Mouse (Mus musculus) ovary, postnatal 14 days (tissue): ENCODE results near the gene Elk4.

Source experiments
- DNase-seq: peaks from one replicate; pipeline ENCODE4 v3.0.0; 2022; ENCODE audit warnings: low spot score

Gene Elk4

GRCm38 (mm10) chr1:132016691-132017090, 9.3 kb downstream of the Elk4 start:
- no peak for DNase-seq

DNA sequence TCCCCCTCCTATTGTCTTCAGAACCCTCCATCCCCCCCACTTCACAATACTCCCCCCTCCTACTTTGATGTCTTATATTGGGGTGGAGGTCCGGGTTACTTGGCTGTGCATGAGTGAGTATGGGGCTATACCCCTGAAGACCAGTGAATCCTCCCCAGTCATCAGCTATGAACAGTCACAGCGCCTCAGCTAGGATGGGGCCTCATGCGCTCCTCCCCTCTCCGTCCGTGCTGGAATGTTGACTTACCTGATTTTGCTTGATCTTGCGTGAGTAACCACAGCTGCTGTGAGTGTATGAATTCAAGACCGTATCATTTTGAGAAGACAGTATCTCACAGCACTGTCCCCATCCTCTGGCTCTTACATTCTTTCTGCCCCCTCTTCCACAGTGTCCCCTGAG, 12.5 kb downstream of the Elk4 start:
- DNase-seq = no peak

- no peak for DNase-seq
These were observed 14.7 kb downstream of the Elk4 start for GRCm38 (mm10) chr1:132022107-132022506.

DNA sequence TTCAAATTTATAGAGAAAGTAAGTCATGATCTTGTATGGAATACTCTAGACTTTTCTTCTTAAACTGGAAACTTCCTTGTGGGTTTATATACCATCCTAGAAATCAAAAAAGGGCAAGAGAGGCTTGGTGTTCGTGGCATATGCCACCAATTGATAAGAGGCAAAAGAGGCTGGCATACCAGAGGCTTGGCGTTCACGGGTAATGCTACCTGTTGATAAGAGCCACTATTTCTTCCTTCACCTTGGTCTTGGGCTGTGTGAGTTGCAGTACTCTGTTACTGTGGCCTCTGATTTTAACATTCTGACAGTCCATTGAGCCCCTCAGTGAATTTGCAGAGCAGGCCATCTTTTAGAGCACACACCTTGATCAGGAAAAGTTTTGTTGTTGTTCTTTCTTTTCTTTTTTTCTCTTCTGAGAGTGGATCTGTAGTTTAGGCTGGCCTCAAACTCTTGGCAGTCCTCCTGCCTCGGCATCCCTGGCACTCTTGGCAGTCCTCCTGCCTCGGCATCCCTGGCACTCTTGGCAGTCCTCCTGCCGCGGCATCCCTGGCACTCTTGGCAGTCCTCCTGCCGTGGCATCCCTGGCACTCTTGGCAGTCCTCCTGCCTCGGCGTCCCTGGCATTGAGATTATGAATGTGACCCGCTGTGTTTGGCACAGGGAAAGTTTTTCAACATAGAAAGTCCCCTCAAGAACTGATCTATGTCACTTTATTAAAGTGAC, 19.7 kb downstream of the Elk4 start:
- DNase-seq = no peak

DNA sequence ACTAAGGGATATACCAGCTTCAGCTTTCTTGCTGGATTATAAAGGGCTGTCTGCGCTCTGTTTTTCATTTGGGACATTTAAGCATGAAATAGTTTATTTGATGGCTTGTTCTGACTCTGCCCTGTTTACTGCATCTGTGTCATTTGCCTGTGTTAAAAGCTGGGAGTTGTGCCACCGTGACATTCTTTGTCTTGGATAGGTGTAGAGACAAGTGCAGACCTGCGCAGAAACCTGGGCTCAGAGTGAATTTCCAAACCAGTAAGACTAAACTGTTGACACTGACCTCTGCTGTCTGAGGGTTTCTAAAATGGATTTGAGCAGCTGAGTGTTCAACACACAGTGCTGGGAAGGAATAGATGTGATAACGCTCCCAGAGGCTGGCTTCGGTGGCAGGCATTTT, 20.6 kb downstream of the Elk4 start:
- no peak for DNase-seq

GRCm38 (mm10) chr1:132028413-132028812, 21.0 kb downstream of the Elk4 start:
- DNase-seq = no peak

- no peak for DNase-seq
These were observed 23.2 kb downstream of the Elk4 start for GRCm38 (mm10) chr1:132030574-132030973.

- no peak for DNase-seq
These were observed 24.8 kb downstream of the Elk4 start for GRCm38 (mm10) chr1:132032172-132032571.

- no peak for DNase-seq
These were observed 30.3 kb downstream of the Elk4 start for GRCm38 (mm10) chr1:132037746-132038145.

- DNase-seq = no peak
These were observed 31.3 kb downstream of the Elk4 start for GRCm38 (mm10) chr1:132038753-132039152.

DNA sequence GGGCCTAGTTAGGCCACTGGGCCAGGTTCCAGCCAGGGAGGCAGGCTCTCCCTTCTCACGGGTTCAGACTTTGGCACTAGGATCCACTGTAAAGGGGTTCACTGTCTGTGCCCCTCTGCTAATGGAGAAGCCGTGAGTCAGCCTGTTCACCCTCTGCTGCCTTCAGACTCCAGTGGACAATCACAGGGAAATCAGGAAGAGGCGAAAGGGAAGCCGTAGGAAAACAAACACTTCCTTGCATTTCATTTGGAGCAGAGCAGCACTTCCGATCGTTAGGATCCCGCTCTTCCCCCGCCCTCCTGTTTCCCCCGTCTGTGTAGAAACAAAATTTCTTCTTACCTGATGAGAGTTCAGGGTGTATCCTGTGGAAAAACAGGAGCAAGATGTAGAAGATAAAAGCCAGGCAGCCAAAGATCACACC, 32.8 kb downstream of the Elk4 start:
- no peak for DNase-seq

- DNase-seq = no peak
These were observed 36.4 kb downstream of the Elk4 start for GRCm38 (mm10) chr1:132043759-132044158.

DNA sequence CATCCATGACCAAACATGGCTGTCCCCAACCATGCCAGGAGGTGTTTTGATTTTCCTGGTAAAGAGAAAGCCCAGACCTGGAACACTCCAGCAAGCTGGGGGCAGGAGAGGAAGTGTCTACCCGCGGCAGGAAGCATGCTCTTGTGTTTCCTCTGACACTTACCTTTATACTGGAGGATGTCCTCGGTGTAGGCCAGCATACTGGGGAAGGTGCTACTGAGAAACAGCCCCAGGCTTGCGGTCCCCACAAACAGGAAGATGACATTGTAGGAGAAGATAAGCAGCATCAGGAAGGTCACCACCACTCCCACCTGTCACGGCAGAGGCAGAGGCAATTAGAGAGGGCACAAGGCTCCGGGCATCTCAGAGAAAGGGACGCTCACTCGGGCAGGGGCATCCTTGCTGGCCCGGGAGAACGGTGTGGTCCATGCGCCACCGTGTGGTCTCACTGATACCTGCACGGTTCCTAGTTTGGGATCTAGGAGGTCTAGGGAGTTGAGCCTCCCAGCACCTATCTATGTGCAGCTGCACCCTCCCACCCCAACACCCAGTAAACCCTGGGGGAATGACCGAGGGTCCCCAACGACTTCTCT, 38.8 kb downstream of the Elk4 start:
- DNase-seq = peak; percentile 52

- DNase-seq = no peak
These were observed 44.3 kb downstream of the Elk4 start for GRCm38 (mm10) chr1:132051746-132052145.

GRCm38 (mm10) chr1:132054387-132054786, 47.0 kb downstream of the Elk4 start:
- no peak for DNase-seq

DNA sequence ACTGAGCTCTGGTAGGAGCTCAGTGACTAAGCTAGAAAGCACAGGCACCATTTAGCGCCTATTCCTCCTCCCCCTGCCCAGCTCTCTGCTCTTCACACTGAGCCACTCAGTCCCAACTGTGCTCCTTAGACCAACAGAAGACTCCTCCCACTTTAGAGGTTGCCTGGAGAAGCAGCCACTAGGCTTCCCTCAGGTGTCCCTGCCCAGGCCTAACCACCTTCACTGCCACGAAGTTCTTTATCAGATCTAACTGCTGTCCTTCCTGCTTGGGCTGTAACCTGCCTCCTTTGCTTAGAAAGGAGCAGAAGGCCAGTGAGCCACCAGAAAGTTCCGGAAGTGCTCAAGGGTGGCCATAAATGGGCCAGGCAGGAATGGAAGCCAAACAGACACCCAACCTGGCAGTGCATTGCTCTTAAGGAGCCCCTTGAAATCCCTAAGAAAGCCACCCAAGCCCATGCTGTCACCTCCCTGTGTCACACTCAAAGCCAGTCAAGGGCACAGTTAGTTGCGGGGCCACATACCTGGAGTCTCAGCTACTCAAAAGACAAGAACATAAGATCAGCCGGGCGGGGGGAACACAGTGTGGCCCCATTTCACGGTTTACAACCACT, 47.8 kb downstream of the Elk4 start:
- no peak for DNase-seq

GRCm38 (mm10) chr1:132058558-132058957, 51.2 kb downstream of the Elk4 start:
- no peak for DNase-seq

DNA sequence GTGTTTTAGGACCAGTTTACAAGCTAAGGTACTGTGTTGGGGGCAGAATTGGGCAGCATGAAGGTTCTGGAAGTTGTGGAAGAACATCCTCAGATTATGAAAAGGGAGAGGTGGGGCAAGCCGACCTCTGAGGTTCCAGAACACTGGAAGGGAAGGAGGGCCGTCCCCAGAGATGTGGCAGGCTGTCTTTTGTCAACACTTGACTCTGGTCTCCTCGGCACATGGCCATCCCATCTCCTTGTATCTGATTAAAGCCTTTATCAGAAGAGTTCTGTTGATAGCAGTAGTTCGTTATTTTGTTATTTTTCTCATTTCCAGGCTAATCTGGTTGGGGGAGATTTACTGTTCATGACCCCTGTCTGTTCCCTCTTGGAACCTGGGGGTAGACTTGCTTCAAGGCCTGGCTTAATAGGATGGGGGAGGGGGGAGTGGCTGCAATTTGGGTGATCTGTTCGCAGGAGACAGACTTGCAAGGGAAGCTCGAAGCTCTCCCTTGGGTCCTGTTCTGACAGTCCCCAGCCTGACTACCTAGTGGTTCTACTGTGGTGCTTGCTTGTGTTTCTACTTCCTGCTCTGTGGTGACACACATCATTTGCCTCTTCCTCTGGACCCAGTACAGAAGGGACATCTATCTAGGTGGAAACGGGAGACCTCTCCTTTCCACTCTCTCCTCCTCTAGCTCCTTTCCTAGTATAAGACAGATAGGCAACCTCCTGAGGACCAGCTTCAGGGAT, 52.8 kb downstream of the Elk4 start:
- no peak for DNase-seq

DNA sequence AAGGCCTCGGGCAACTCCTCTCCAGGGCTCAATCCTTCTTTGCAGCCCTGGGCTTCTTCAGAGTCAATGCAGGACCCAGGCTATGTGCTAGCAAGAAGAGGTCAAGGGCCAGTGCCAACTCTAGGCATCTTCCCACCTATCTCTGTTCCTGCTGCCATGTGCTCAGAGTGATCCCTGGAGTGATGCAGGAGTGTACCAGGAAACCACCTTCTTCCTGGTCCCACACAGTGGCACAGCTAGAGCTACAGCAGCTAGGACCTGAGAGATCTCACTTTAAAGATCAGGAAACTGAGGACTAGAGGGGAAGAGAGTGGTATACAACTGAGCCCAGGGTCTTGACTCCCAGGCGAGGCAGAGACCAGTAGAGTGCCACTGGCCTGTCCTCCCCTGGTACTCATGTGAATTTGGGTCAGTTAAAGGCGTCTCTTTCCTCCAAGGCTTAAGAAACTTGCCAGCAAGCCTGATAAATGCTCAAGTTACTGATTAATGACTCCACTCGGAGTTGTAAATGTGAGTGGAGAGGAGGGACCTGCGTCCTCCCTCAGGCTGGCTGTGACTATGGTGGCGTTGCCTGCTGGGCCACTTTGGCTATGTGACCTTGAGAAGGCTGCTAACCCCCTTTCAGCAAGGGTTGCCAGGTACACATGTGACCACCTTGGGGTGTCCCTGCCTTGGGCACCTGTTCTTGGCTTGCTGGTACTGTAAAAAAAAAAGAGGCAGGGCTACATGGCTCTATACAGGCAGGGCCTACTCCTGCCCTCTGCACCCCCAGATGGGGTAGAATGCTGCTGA, 54.5 kb downstream of the Elk4 start:
- DNase-seq = no peak

DNA sequence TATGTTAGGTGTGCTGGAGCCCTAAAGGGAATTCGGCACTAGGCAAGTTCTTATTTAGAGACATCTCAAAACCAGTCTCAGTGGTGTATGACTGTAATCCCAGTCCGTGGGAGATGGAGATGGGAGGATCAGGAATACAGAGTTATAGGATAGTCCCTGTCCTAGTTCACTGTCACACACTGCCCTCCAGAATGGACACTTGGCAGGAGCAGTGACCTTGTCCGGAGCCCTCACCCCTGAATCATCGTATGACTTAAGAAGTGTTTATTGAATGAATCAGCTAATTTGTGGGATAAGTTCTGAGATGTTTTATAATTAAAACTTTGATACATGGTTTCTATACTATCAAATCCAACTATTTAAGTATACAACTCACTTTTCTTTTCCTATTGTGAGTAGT, 55.7 kb downstream of the Elk4 start:
- no peak for DNase-seq

- DNase-seq = no peak
These were observed 57.6 kb downstream of the Elk4 start for GRCm38 (mm10) chr1:132065001-132065400.
